Mouse (Mus musculus): ENCODE measurements at regions not wholly inside any gene's neighbourhood (a gene's known extent, or its start where the extent isn't known, plus 50 kb on each side); places are given as distances from the start of the nearest gene placed in this dataset.

DNA sequence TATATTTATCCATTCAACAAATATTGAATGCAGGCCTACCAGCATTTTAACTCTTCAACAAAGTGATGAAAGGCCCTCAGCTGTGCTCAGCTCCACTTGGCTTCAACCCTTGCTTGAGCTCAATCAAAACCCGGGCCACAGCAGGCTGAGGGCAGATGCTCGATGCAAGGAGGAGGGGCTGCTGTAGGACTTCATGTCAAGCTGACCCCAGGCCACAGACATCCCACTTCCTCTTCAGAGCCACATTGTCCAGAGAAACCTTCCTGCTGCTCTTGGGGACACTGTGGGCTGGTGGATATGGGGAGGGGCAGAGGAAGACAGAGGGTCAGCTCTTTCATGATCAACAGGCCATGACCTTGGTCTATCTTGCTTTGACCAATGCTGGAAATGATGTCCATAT, 299.7 kb downstream of the Bcl11a start:
- no peak for DNase-seq (ENCODE audit: low spot score in 2 of 2)

DNA sequence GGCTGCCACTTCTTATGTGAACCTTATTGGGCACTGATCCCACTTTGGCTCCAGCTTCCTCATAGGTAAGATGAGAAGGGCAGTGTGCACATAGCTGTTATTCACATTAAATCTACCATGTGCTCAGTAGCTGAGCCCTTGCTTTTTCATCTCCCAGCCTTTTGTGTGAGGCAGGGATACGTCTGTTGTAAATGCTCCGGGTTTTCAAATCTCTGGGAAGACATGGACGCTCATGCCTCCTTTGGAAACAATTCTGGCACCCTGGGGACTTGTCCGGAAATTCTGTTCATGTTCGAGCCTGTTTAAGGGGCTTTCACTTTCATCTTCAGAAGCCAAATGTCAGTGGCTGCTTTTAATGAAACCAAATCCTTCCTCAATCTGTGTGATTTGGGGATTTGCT, 312.7 kb downstream of the Bcl11a start:
- no peak for DNase-seq (ENCODE audit: low spot score in 2 of 2)

DNA sequence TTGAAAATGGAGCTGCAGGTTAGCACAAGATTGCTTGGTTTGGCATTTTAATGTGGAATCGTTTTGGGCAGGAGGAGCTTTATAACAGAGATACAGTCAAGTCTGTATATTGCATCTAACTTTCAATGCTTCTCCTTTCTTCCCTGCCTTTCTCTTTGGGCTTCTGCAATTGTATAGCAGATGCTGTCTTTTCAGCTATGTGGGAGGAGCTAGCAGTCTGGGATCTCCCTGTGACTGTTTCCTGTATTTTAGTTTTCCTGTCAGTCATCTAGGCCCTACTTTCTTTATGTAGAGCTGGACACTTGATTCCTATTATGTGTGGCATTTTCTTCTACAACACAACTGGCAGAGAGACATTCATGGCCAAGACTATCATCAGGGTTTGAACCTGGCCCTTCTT, 313.5 kb downstream of the Bcl11a start:
- no peak for DNase-seq (ENCODE audit: low spot score in 2 of 2)

DNA sequence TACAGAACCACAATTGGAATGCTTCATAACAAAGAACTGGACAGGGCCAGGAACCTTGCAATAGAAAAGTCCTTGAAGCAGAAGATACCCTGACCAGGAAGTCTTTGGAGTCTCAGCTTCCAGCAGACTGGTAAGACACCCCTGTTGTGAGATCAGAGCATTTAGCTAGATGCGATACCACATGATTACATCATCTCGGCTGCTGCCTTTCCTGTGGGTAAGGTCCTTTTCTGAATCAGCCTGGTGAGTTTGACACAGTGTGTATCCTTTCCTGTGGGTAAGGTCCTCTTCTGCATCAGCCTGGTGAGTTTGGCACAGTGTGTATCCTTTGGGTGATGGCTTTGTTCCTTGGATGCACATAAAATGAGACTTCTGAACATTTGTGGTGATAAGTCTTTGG, 317.6 kb downstream of the Bcl11a start:
- no peak for DNase-seq (ENCODE audit: low spot score in 2 of 2)

DNA sequence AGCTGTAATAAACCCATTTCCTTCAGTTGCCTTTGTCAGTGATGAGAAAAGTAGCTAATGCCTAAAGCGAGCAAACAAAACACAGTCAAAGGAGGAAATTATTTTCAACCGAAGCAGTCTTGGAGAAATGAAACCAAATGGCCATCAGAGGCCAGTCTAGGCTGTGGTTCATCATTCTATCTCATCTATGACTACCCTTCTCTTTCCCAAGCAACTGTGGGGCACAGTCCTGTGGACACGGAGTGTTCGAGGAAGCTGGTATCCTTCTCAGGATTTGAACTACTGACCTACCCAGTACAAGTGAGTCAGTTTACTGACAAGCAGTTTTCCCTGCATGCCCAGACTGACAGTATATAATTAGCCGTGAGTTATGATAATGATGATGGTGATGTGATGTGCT, 319.1 kb downstream of the Bcl11a start:
- no peak for DNase-seq (ENCODE audit: low spot score in 2 of 2)

DNA sequence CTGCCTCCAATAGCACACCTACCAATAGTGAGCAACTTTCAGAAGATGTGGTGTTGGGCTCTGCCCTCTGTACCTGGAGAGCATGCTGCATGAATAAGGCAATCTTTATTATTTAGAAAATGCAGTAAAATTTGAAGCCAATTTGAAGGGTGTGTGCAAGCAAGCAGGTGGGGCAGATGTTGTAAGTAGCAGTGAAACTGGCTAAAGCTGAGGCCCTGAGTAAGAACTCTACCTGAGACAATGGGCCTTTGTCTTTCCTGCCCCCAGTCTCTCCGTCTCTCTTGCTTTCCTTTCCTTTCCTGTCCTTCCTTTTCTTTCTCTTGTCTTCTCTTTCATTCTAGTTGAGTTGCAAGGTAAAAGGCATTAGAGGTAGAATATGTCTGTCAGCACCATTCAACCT, 319.9 kb downstream of the Bcl11a start:
- no peak for DNase-seq (ENCODE audit: low spot score in 2 of 2)

DNA sequence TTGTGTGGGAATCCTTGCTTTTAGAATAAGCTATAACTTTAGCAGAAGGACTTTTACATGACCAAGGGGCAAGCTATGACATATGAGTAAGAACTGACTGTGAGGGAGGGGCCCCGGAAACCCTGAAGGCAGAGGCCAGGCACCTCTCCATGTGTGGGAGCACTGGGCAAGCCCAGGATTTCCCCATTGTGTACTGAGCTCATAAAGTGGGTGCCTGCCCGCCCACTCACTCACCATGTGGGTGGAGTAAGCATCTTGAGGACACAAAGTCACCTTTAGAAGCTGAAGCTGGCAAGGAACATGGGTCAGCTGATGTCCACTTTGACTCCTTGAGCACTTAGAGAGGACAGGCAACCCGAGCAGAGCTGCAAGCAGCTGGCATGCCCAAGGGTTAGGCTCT, 323.3 kb downstream of the Bcl11a start:
- DNase-seq (ENCODE audit: low spot score in 2 of 2), result no peak

DNA sequence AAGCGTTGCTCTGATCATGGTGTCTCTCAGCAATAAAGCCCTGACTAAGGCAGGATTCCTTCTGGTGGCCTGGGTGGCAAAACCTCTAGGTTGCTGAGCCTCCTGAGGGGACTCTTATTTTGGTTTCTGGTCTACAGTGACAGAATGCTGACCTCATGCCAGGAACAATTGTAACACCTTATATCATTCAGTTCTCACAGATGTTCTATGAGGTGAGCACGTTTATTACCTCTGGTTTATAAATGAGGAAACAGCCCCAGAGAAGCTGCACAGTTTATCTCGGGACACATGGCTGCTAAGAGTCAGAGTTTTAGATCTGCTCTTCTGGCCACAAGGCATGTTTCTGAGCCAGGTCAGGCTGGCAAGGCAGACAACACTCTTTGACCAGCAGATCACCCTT, 324.3 kb downstream of the Bcl11a start:
- no peak for DNase-seq (ENCODE audit: low spot score in 2 of 2)

DNA sequence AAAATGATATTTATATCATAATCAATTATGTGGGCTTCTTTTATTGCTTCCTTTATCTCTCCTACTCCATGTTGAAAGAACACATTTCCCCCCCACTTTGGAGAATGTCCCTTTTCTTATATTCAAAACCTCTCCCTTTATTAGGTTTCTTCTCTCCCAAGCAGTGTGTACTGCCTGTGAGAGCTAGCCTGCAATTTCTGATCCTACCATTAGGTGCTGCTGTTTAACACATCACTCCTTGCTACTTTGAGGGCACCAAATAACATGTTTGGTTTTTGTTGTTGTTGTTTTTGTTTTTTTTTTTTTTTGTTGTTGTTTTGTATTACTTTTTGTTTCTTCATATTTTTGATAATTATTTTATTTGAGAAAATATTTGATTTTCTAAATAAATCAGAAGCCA, 336.9 kb downstream of the Bcl11a start:
- no peak for DNase-seq (ENCODE audit: low spot score in 2 of 2)

DNA sequence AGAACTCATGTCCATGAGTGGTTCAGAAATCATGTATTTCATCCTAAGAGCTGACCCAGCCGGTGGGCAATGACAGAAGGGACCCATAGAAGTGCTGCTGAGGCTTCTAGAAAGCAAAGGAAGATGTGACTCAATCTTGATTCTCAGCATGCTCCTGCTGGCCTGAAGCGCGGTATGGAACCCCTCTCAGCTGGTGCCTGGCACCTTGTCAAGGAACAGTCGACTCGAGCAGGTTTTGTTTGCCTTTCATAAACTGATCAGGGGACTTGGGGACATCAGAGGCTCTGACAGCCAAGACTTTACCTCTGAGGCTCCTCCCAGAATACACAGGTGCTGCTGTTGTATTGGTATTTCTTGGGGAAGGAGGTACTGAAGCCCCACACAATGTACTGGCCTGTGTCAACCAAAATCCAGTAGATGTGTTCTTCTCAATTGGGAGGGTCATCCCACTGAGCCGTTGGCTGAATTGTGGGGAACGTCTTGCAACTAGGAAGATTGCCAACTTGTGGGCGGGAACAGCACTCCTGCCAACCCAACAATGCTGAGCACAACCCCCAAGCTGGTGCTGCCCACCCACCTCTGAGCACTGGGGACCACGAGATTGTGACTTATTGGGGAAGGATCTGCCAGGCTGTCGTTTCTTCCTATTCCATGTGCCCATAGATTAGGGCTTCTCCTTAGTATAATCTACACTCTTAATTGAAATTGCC, 344.4 kb downstream of the Bcl11a start:
- no peak for DNase-seq (ENCODE audit: low spot score in 2 of 2)

DNA sequence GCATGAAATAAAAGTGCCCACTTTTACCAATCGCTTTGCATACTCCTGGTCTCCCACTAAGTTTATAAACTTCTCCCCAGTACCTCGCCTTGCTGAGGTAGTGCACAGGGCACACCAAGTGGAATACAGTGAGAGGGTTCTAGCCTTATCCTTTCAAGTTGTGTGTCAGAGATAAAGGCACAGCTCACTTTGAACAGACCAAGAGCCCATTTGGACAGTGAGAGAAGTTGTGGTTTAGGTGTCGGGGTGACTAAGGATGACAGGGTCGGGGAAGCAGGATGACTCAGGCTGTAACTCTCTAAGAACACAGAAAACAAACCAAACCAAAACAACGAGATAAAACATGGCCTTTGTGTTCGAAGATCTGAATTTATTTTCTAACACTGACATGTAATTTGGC, 345.4 kb downstream of the Bcl11a start:
- DNase-seq (ENCODE audit: low spot score in 2 of 2), result no peak

DNA sequence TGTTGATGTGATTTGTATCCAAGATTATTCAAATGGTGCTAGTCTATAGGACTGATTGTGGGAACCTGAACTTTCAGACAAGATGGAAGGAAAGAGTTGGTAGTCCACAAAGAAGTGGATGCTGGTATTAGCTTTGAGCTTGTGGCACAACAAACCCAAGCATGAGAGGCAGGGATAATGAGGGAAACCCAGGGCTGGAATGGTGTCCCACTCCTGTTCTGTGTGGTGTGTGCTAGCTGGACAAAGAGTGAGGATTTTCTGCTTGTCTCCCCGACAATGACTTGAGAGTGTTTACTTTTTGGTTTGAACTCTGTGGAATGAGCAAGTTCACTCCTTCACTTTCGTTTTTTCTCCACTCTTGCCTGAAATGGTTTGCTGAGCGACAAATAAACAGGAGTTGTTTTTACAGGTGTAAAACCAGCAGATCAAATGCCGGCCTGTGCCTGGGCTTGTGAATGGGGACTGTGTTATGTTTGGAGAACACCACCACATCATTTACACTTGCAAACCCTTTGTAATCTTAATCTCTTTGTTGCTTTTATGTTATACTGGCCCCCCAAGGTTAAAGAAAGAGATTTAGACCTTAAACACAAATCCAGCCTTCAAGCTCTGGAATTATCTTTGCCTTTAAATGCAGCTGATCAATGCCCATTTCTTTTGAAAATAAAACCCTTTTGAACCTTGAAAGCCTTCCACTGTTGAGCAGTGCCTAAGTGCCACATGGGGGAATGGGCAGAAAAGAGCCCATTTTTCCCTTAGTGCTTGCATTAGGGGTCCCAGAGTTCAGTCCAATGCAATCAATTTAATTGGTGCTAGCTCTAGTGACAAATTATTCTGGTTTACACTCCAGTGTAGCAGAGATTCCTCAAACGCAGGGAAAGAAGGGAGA, 349.4 kb downstream of the Bcl11a start:
- no peak for DNase-seq (ENCODE audit: low spot score in 2 of 2)

DNA sequence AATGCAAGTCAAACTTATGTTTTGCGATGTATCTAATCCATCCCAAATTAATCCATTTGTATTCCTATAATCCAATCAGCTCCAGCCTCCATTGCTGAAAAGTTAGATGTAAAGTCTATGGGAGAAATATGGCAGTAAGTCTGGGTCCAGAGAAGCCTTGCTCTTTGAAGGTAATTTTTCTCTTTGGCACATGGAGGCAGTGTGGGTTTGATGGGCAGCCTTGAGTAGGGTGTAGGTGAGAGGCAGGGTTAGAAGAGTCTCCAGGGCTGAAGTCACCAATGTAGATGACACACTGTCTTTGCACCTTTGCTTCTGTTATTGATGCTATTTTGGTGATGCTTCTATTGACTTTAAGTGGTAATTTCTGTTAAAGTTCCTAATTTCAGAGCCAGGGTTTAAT, 370.8 kb downstream of the Bcl11a start:
- no peak for DNase-seq (ENCODE audit: low spot score in 2 of 2)

DNA sequence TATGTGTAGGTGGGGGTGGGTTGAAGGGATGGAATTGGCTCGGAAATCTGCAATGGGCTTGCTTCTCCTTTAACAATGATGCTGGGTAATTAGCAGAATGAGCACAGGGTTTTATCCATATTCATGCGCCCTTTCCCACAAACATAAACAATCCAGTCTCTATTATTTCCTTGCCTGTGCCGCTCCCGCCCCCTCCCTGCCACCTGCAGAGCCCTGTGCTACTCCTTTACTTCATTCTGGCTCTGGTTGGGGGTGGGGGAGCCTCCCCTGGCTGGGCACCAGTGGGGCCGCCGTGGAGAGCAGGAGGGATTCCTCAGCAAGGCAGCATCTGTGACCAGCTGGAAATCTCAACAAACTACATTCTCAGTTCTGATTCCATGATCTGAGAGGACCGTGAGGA, 374.4 kb downstream of the Bcl11a start:
- DNase-seq (ENCODE audit: low spot score in 2 of 2), result no peak

DNA sequence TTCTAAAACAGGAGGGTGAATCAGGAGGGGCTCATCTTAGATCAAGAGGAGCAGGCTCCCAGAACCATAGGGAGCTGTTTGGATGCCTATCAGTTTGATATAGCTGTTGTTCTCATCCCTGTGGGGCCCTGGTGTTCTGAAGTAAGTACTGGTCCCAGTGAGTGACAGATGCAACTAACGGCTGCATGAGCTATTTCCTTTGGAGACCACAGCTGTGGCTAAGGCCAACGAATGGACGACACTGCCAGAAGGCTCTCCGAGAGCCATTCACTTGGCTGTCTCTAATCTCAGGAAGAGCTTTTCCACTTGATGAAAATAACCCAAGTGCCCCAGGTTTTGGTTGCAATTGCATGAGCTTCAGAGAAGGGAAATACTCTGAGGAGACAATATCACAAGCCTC, 386.8 kb downstream of the Bcl11a start:
- no peak for DNase-seq (ENCODE audit: low spot score in 2 of 2)

DNA sequence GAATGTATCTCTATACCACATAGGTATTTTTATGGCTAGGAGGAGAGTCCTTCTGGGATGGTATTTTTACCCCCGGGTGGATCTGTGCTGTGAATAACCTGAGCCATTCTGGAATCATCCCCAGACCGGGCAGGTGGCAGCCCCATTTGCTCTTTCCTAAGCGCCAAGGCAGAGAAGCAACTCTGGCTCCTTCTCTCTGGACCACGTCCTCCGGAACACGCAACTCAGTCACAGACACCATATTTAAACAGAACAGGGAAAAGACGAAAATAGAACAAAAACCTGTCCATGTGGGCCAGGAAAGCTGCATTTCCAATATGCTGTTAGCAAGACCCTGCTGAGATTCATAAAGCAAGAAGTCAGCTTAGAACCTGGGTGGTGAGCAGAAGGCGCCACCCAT, 389.6 kb downstream of the Bcl11a start:
- peak; percentile 15 to 50 for DNase-seq (ENCODE audit: low spot score in 2 of 2)

DNA sequence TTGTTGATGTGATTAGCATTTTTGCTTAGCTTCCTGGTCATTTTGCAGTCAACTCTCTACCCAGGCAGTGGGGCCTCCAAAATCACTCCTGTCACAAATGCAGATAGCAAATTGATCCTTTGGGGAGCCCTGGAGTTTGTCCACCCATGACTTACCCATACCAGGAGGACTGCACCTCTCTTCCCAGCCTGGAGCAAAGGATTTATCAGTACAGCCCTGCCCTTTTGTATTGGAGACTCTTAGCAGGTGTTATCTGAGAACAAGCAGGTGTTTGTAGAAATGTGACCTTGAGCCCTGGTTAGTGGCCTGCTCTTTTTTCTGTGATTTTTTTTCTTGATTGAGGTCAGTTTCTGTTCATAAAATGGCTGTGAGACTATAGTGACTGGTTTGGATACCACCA, 392.6 kb downstream of the Bcl11a start:
- DNase-seq (ENCODE audit: low spot score in 2 of 2), result no peak

DNA sequence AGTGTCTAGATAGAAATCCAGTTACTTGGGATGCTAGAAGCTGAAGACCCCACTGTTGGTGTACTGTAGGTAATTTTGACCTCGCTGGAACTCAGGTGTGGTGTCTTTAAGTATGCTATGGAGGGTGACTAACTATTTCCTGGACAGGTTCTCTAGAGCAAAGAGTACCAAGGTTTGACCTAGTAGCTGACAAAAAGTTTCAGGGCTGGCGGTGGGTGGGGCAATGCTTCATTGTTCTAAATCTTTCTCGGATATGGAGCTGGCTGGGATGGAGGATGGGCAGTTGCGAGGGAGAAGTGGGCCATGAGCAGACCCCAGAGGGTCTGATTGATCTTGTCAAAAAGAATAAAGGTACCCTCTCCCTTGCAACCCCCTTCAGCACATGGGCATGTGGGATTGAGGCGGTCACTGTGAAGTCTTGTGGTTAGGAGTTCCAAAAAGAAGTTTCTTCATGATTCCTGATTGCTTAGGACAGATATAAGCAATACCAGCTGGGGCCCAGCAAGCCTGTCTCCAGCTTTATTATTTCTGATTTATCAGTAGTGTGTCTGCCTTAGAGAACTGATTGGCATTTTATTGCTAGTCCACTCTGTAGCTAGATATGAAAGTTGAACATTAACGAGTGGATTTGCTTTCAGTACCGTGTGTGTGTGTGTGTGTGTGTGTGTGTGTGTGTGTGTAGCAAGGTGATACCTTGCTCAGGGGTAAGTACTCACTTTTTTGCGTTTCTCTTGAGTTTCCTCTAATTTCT, 394.9 kb downstream of the Bcl11a start:
- DNase-seq (ENCODE audit: low spot score in 2 of 2), result no peak

DNA sequence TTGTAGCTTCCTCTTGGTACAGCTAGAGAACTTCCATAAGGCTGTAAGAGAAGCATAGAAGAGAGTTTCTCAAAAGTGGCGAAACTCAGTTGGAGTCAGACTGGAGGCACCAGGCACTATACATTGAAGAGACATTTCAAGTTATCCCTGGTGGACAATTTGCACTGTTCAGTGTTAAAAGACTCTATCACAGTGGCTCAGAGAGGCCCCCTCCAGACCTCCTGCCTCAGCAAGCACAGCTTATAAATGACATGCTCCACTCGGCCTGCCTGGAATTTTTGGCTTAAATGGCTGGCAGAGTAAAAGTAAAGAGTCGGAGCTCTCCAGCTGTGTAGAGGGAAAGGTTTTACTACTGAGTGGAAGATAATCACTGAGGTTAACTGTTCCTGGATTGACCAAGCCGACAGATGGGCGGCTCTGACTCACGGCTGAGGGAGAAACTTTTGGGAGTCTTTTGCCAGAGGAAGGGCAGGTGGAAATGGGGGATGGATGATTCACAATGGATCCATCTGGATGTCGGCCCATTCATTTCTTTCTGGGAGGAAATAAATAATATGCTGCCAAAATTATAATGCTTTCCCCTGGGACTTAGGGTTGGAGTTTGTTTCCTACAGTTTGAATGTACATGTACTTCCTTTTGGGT, 395.6 kb downstream of the Bcl11a start:
- DNase-seq (ENCODE audit: low spot score in 2 of 2), result no peak

DNA sequence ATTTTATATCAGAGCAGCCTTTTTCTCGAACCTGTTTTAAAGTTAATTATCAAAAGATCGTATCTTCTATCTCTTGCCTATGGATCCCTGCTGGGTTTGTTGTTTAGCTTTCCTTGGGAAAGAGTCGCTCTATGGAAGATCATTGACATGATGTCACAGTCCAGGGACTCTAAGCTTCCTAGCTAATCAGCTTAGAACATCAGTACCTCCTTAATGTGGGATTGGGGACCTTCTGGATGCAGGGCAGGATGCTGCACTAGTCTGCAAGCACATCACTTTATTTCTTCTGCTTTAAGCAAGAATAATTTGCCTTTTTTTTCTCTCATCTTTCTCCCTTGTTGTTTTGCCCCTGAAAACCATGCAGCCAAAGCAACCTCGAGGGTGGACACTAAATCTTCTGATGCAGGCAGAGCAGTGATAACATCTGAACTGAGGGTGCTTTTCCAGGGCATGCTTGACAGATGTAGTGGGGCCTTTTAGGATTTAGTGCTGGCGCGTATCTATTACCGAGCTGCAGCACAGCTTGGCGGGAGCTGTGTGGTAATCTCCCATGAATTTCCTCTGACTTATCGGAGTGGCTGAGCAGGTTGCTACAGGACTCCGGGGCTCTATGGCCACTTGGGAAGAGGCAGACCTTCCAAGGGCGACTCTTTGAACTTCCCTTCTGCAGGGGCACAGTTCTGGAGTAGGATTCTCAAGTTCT, 425.0 kb downstream of the Bcl11a start:
- DNase-seq (ENCODE audit: low spot score in 2 of 2), result no peak

DNA sequence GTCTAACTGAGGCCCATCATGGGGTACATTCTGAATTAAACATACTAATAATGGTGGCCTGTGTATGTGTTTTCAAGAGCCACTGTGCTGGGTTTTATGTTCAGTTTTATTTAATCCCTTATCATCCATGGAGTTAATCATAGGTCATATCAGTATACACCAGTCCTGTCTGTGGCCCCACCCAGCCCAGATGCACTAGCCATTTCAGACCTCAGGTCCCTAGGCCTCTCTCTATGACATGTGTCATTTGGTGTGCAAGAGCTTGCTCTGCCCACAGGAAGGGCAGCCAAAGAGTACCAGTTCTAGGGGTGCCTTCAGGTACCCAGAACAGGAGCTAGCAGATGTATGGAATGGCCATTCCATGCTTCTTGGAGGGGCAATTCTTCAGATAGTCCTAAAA, 437.7 kb downstream of the Bcl11a start:
- no peak for DNase-seq (ENCODE audit: low spot score in 2 of 2)

Measured in gastrocnemius, adult 8-10 months (tissue).